Mouse (Mus musculus) c-Kit-positive CD71-positive TER-119-negative erythroid progenitor cells, embryonic 14.5 days (primary cell): ENCODE data around the gene Phkb.

ENCODE experiments used
- DNase-seq: peaks from one replicate; pipeline ENCODE4 v3.0.0-alpha.2; 2013; ENCODE audit warnings: low read depth

The Phkb gene

GRCm38 (mm10) chr8:86090666-86091065 lies 249.9 kb downstream of the Phkb start:
- no peak for DNase-seq
